Mouse (Mus musculus) lung, adult 2 months (tissue): ENCODE results near the gene Spon1.
A peak's percentile ranks its signal among the peaks of the same experiment; 100 is the strongest.

Experiments
- CTCF ChIP-seq: fragments of 200-500 bp; IDR thresholded peaks from 2 replicates; pipeline ENCODE4 v1.5.1; 2011; ENCODE audit warnings: mild to moderate bottlenecking, low read length, control low read depth; ENCODE audit not compliant: insufficient read depth
- POLR2A ChIP-seq: fragments of 200-500 bp; IDR thresholded peaks from 2 replicates; pipeline ENCODE4 v1.6.1; 2011; ENCODE audit warnings: low read depth, mild to moderate bottlenecking, control low read depth, low read length, borderline replicate concordance; ENCODE audit errors: extremely low read depth

DNA sequence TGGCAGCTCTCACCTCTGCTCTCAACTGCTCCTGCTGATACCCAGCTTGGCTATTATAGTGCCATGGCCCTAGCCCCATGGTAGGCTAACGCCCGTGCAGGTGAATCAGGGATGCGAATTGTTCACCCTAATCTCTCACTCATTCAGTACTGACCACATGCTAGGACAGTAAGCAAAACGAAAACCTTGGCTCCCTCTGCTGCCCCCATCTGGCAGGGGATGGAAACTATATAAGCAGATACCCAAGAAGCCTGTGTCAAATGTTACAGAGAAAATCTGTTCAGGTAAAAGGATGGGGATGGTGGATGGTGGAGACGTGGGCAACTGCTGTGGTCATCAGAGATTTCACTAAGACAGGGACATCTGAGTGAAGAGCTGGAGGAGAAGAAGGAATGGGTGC, 241.8 kb downstream of the Spon1 start:
- TF ChIP-seq CTCF (peak; percentile 47; the same call in 1 of the 2 replicates), POLR2A (no peak)
